Mouse (Mus musculus): ENCODE measurements around the gene Traf6. TPM values are rescaled to one million over a fixed set of nuclear protein-coding genes. Genes with fewer than 3 reads are reported as not detected.

Traf6 gene
- total RNA-seq, 2 experiments from 2014 or later = 9.0 to 10.3 TPM

- no peak for DNase-seq
- intact Hi-C loops (cut with DNase I) = loop anchor here (2.0 to 10.0 kb wide), 3 partner anchors 134 to 762 kb away; partner anchors contain the start of gene Fjx1
Measured at GRCm38 (mm10) chr2:101693043-101693442, 14.8 kb downstream of the Traf6 start.

- intact Hi-C loops (cut with DNase I) = loop anchor here (2.0 to 10.0 kb wide), 3 partner anchors 134 to 761 kb away; partner anchors contain the start of gene Fjx1
- peak in 1 of 2 experiments; percentile 9 for DNase-seq
Measured at GRCm38 (mm10) chr2:101693577-101694215, 15.5 kb downstream of the Traf6 start.

GRCm38 (mm10) chr2:101695584-101695983 is 17.4 kb downstream of the Traf6 start:
- intact Hi-C loops (cut with DNase I) = loop anchor here (10.0 kb wide), 1 partner anchor 759 kb away; the partner anchor contains the start of gene Fjx1
- DNase-seq = no peak

GRCm38 (mm10) chr2:101699284-101699683 is 21.1 kb downstream of the Traf6 start:
- intact Hi-C loops (cut with DNase I) = loop anchor here (10.0 kb wide), 1 partner anchor 756 kb away; the partner anchor contains the start of gene Fjx1
- no peak for DNase-seq

GRCm38 (mm10) chr2:101705941-101706485 is 27.8 kb downstream of the Traf6 start:
- no peak for DNase-seq
- intact Hi-C loops (cut with DNase I) = loop anchor here (2.0 kb wide), 2 partner anchors 123 to 165 kb away; no protein-coding TSS in a partner anchor

GRCm38 (mm10) chr2:101711608-101712007 is 33.4 kb downstream of the Traf6 start:
- intact Hi-C loops (cut with DNase I) = no loop called here

GRCm38 (mm10) chr2:101715650-101716323 is 37.6 kb downstream of the Traf6 start:
- DNase-seq = peak; percentile 59 to 69
- intact Hi-C loops (cut with DNase I) = loop anchor here (5.0 kb wide), 2 partner anchors 42 to 82 kb away; no protein-coding TSS in a partner anchor

More at GRCm38 (mm10) chr2:101711608-101712007, 33.4 kb downstream of the Traf6 start:
- no peak for DNase-seq

- intact Hi-C loops (cut with DNase I) = loop anchor here (5.0 kb wide), 2 partner anchors 40 to 80 kb away; no protein-coding TSS in a partner anchor
- no peak for DNase-seq
Measured at GRCm38 (mm10) chr2:101717162-101717561, 38.9 kb downstream of the Traf6 start.

GRCm38 (mm10) chr2:101721835-101722234 is 43.6 kb downstream of the Traf6 start:
- intact Hi-C loops (cut with DNase I) = no loop called here
- DNase-seq = no peak

GRCm38 (mm10) chr2:101722370-101723332 is 44.4 kb downstream of the Traf6 start:
- intact Hi-C loops (cut with DNase I) = no loop called here
- peak; percentile 25 to 31 for DNase-seq

GRCm38 (mm10) chr2:101723333-101723881 is 45.2 kb downstream of the Traf6 start:
- intact Hi-C loops (cut with DNase I) = no loop called here
- no peak for DNase-seq

GRCm38 (mm10) chr2:101727787-101728186 is 49.6 kb downstream of the Traf6 start:
- DNase-seq = no peak
- intact Hi-C loops (cut with DNase I) = no loop called here

GRCm38 (mm10) chr2:101729472-101729871 is 51.2 kb downstream of the Traf6 start:
- DNase-seq = no peak
- intact Hi-C loops (cut with DNase I) = no loop called here

- no peak for DNase-seq
- intact Hi-C loops (cut with DNase I) = no loop called here
Measured at GRCm38 (mm10) chr2:101730972-101731371, 52.7 kb downstream of the Traf6 start.

- intact Hi-C loops (cut with DNase I) = no loop called here
- DNase-seq = no peak
Measured at GRCm38 (mm10) chr2:101732777-101733210, 54.6 kb downstream of the Traf6 start.

- peak; percentile 33 to 42 for DNase-seq
Measured at GRCm38 (mm10) chr2:101733564-101733963, 55.3 kb downstream of the Traf6 start.

GRCm38 (mm10) chr2:101739914-101740313 is 61.7 kb downstream of the Traf6 start:
- intact Hi-C loops (cut with DNase I) = no loop called here

More at GRCm38 (mm10) chr2:101733564-101733963, 55.3 kb downstream of the Traf6 start:
- intact Hi-C loops (cut with DNase I) = no loop called here

GRCm38 (mm10) chr2:101741653-101742052 is 63.4 kb downstream of the Traf6 start:
- intact Hi-C loops (cut with DNase I) = no loop called here
- no peak for DNase-seq

More at GRCm38 (mm10) chr2:101739914-101740313, 61.7 kb downstream of the Traf6 start:
- no peak for DNase-seq

- intact Hi-C loops (cut with DNase I) = no loop called here
- no peak for DNase-seq
Measured at GRCm38 (mm10) chr2:101742072-101742860, 64.0 kb downstream of the Traf6 start.

Measured in heart, postnatal 36 days (tissue).